Mouse (Mus musculus) intestine, postnatal 0 days (tissue): ENCODE measurements around the gene Erg. TPM values are rescaled to one million over a fixed set of nuclear protein-coding genes. Genes with fewer than 3 reads are reported as not detected.

ENCODE experiments used
- ATAC-seq: fragments of 200-750 bp; cut with Nextera tagmentation; 2 replicates; pipeline ENCODE4 v1.8.0; 2017; ENCODE audit warnings: mild to moderate bottlenecking, moderate TSS enrichment, moderate library complexity
- H3K27ac ChIP-seq: fragments of 300-500 bp; sonication (generic); 2 replicates; pipeline ENCODE4 v1.5.1; 2014; ENCODE audit warnings: mild to moderate bottlenecking, low read depth, low read length, moderate library complexity
- H3K27me3 ChIP-seq: fragments of 300-500 bp; sonication (generic); replicated peaks from 2 replicates; pipeline ENCODE4 v1.6.1; 2014; ENCODE audit warnings: low read length, mixed read lengths; ENCODE audit not compliant: control insufficient read depth, insufficient read depth
- H3K36me3 ChIP-seq: fragments of 300-500 bp; sonication (generic); 2 replicates; pipeline ENCODE4 v1.6.1; 2014; ENCODE audit warnings: mild to moderate bottlenecking, moderate library complexity; ENCODE audit not compliant: control insufficient read depth, insufficient read depth
- H3K4me1 ChIP-seq: fragments of 300-500 bp; sonication (generic); replicated peaks from 2 replicates; pipeline ENCODE4 v1.6.1; 2014; ENCODE audit warnings: antibody characterized with exemption, low read length, mixed read lengths; ENCODE audit not compliant: control insufficient read depth, insufficient read depth
- H3K4me2 ChIP-seq: fragments of 300-500 bp; sonication (generic); replicated peaks from 2 replicates; pipeline ENCODE4 v1.6.1; 2014; ENCODE audit warnings: low read depth, mild to moderate bottlenecking, moderate library complexity
- H3K4me3 ChIP-seq: fragments of 300-500 bp; sonication (generic); 2 replicates; pipeline ENCODE4 v1.5.1; 2014; ENCODE audit warnings: low read depth, low read length
- H3K9ac ChIP-seq: fragments of 300-500 bp; sonication (generic); 2 replicates; pipeline ENCODE4 v1.6.1; 2014; ENCODE audit warnings: mild to moderate bottlenecking, low read depth, low read length
- H3K9me3 ChIP-seq: fragments of 300-500 bp; sonication (generic); 2 replicates; pipeline ENCODE4 v1.6.1; 2016; ENCODE audit warnings: mixed run types; ENCODE audit not compliant: control insufficient read depth
- CTCF ChIP-seq: sonication (generic); IDR thresholded peaks from 2 replicates; pipeline ENCODE4 v1.5.1; 2016; ENCODE audit warnings: low read depth, mild to moderate bottlenecking, control low read depth, antibody characterized with exemption, moderate library complexity
- WGBS: fragments of 180-500 bp; shearing (Covaris S2); extraction: QIAGEN DNeasy Blood & Tissue Kit; methylation state at CpG from one replicate; pipeline ENCODE4 v1.1.7; 2014; 5-methylcytosine and 5-hydroxymethylcytosine counted together
- polyA plus RNA-seq: library from polyadenylated mRNA; unstranded; fragments of >200 nt; fragmentation: Nextera tagmentation; extraction: Ambion mirVana; gene quantifications from 2 replicates; pipeline ENCODE4 v1.2.1, GENCODE M21; 2015

Gene Erg
- polyA plus RNA-seq, 1 experiment from 2014 or later, result 2.0 TPM

- WGBS, result 67% methylated on average over 3 of the region's 3 CpGs
- Histone ChIP-seq H3K9ac (no peak overlapping the region), H3K27ac (no peak overlapping the region), H3K36me3 (no peaks in the 10 kb centered on the region), H3K27me3 (no peaks in the 10 kb centered on the region), H3K4me2 (no peak overlapping the region), H3K4me1 (no peaks in the 10 kb centered on the region), H3K9me3 (no peaks in the 10 kb centered on the region), H3K4me3 (no peak overlapping the region)
- no peak for TF ChIP-seq CTCF
- ATAC-seq, result no peak
Observed at GRCm38 (mm10) chr16:95413401-95413959, 172.9 kb downstream of the Erg start.

GRCm38 (mm10) chr16:95408096-95408495, 178.3 kb downstream of the Erg start:
- 51% methylated on average over 14 of the region's 14 CpGs for WGBS
- no peak overlapping the region for H3K4me2 ChIP-seq
- TF ChIP-seq CTCF, result no peak
- H3K27ac ChIP-seq, result no peak overlapping the region
- no peaks in the 10 kb centered on the region for H3K4me1 ChIP-seq
- H3K36me3 ChIP-seq, result no peaks in the 10 kb centered on the region
- H3K4me3 ChIP-seq, result no peak overlapping the region
- no peak for ATAC-seq
- no peaks in the 10 kb centered on the region for H3K27me3 ChIP-seq
- no peak overlapping the region for H3K9ac ChIP-seq
- no peaks in the 10 kb centered on the region for H3K9me3 ChIP-seq

DNA sequence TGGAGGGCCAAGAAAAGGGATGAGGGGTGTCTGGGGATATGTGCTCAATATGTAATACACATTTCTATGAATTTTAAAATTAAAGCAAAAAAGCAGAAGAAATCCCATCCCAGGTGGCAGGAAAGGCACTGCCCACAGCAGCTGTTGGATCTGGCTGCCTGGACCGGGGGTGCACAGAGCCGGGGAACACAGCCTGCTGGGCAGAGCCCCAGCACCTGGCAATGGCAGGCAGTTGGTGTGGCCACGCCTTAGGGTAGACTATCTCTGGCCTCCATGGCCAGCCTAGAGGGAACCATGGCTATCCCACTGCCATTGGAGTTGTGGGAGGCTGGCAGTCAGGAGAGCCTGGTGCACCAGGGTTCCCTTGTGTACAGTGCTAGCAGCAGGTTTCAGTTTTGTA, 180.9 kb downstream of the Erg start:
- Histone ChIP-seq H3K9ac (no peak overlapping the region), H3K4me3 (no peak overlapping the region), H3K36me3 (no peaks in the 10 kb centered on the region), H3K9me3 (no peaks in the 10 kb centered on the region), H3K27ac (no peak overlapping the region), H3K4me2 (no peak overlapping the region), H3K27me3 (no peaks in the 10 kb centered on the region), H3K4me1 (no peaks in the 10 kb centered on the region)
- no peak for TF ChIP-seq CTCF
- no peak for ATAC-seq
- WGBS, result 79% methylated on average over 3 of the region's 3 CpGs

DNA sequence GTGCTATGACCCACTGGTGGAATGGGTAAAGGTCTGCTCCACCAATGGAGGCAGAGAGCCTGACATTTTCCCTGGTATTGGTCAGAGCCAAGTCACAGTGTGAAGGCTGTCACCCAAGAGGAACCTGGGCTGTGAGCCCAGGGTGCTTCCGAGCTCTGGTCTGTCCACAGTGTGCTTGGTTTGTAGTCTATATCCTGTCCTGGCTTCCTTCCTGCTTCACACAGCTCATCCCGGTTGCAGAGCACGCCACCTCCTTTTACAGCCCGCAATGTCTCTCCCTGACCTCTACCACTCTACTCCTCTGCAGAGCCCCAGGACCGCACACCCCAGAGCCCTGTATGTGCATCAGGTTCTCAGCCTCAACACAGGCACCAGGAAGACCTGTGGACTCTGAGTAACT, 182.9 kb downstream of the Erg start:
- Histone ChIP-seq H3K9ac (no peak overlapping the region), H3K9me3 (no peaks in the 10 kb centered on the region), H3K27ac (no peak overlapping the region), H3K4me1 (no peaks in the 10 kb centered on the region), H3K4me3 (no peak overlapping the region), H3K36me3 (no peaks in the 10 kb centered on the region), H3K4me2 (no peak overlapping the region), H3K27me3 (no peaks in the 10 kb centered on the region)
- no peak for TF ChIP-seq CTCF
- no peak for ATAC-seq
- WGBS, result 64% methylated on average over 5 of the region's 5 CpGs

- no peaks in the 10 kb centered on the region for H3K27me3 ChIP-seq
- H3K36me3 ChIP-seq, result no peaks in the 10 kb centered on the region
- WGBS, result 78% methylated on average over 9 of the region's 9 CpGs
- no peak for ATAC-seq
- H3K27ac ChIP-seq, result no peak overlapping the region
- H3K4me2 ChIP-seq, result no peak overlapping the region
- H3K4me3 ChIP-seq, result no peak overlapping the region
- H3K9me3 ChIP-seq, result no peaks in the 10 kb centered on the region
- no peak for TF ChIP-seq CTCF
- no peaks in the 10 kb centered on the region for H3K4me1 ChIP-seq
- H3K9ac ChIP-seq, result no peak overlapping the region
Observed at GRCm38 (mm10) chr16:95401869-95402268, 184.5 kb downstream of the Erg start.

DNA sequence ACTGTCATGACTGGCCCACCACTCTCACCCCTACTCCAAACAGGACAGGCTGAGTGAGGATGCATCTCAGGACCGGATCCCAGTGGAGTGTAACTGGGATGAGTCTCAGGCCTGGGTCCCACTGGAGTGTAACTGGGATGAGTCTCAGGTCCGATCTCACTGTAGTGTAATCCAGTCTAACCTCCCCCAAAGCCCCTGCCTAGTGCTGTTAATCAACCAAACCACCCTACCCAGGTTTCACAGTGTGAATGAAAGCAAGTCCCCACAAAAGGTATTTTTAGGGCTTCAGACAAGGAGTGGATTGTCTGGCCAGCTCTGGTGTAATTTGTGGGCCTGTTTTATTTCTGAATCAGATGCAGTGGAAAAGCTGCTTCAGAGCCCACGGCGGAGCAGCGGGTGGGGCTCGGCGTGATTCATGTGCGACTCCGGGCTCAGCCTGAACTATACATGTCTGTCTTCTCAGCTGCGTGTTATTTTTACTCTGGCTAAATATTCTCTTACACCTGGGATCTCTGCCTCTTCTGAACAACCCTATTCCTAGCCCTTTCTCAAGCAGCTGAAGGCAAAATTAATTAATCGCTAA, 187.5 kb downstream of the Erg start:
- H3K27ac ChIP-seq, result no peak overlapping the region
- 75% methylated on average over 11 of the region's 11 CpGs for WGBS
- TF ChIP-seq CTCF, result no peak

More for the DNA sequence above, 187.5 kb downstream of the Erg start:
- H3K36me3 ChIP-seq, result no peaks in the 10 kb centered on the region
- no peaks in the 10 kb centered on the region for H3K27me3 ChIP-seq
- no peak overlapping the region for H3K4me2 ChIP-seq
- H3K4me1 ChIP-seq, result no peaks in the 10 kb centered on the region
- no peak overlapping the region for H3K4me3 ChIP-seq
- H3K9me3 ChIP-seq, result no peaks in the 10 kb centered on the region
- no peak for ATAC-seq
- H3K9ac ChIP-seq, result no peak overlapping the region
